ENCODE assay signal across 13 mouse cellular contexts in genomic region chr8:113137361-113137760, GRCm38 (mm10).
DNase-seq lines count a peak whose midpoint lies in the region.
"Had no signal": no experiment of that assay in that cellular context is flagged by ENCODE, and none has a peak within 500 bp of the region (broad histone marks: within the 10 kb centered on the region; RNA-seq: fewer than 3 reads in every experiment).

No protein-coding gene starts in this region.

- peak; percentile 73 for DNase-seq in brain, adult 2 months (ENCODE audit: low read depth, low spot score)
- DNase-seq in cerebellum, adult 18-20 months, result peak; percentile 52
- DNase-seq in cerebellum, adult 9-11 months, result peak; percentile 45
- peak; percentile 48 to 62 for DNase-seq in cerebellum, postnatal 36 days
- DNase-seq in spleen, postnatal 10 days (ENCODE audit: low spot score in 2 of 2), result no peak
- no peak for DNase-seq in heart, postnatal 10 days
- DNase-seq: adrenal gland, adult 2 months; adrenal gland, postnatal 25 days; embryo, embryonic 11 days; gastrocnemius, postnatal 36 days; heart, adult 11 months; heart, postnatal 14 days; kidney, adult 2 months had no signal

- intact Hi-C loops in heart, postnatal 10 days (cut with DNase I), result no loop called here

Comparison
In these comparisons a context has a peak if more than half of its experiments do, and no peak if none do; other contexts are left out.
1. DNase-seq: peak in brain, adult 2 months (single experiment), cerebellum, adult 18-20 months (2 of 2), cerebellum, adult 9-11 months (single experiment) and cerebellum, postnatal 36 days (2 of 2); none in spleen, postnatal 10 days (0 of 2) and heart, postnatal 10 days (0 of 2).